Mouse (Mus musculus): ENCODE measurements around the gene Twsg1. TPM values are rescaled to one million over a fixed set of nuclear protein-coding genes. Genes with fewer than 3 reads are reported as not detected.
A peak's percentile ranks its signal among the peaks of the same experiment; 100 is the strongest.
"Not testable (repeated sequence)": the region's sequence is repeated elsewhere in the genome, so short reads cannot be mapped to it uniquely, and the experiment has no call there.

Gene Twsg1
- polyA plus RNA-seq (2014; fragmentation: Nextera tagmentation; extraction: Ambion mirVana) = 104 and 114 TPM in 2 replicates

DNA sequence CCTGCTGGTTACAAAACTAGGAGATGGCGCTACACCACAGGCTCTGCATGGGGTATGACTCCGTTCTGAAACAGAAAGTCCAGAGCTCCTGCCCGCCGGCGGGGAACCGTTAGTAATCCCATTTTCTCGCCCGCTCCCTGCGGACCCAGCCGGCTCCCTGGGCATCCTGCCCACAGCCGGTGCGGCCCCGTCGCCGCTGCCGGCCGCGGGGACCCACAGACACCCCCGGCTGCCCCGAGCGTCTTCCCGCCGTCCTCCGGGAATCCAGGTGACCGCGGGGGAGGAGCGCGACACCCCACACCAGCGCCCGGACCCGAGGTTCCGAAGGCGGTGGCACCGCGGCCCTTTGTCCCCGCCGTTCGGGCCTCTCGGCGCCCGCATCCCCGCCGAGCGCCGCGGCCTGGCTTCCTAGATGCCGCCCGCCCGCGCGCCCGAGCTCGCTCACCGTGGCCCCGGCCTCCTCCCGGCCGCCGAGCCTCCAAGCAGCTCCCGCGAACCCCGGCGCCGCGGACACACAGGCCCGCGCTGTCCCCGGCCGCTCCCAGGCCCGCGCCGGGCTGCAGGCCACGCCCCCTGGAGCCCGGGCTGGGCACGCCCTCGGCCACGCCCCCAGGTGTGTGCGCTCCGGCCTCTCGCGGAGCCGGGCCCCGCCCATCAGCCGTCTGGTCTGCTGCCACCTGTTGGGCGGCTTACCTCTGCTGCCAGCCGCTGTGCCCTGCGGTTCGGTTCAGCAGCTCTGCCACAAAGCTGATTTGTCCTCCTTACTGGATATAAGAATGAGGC is at the start of gene Twsg1:
TSS of gene Twsg1 (minus strand) at position 605 of the 783 bp plus-strand sequence.
- ATAC-seq (replicated peaks; ENCODE audit: low FRiP score, low TSS enrichment, low read depth) (peak; percentile 97), DNase-seq (ENCODE audit: low spot score) (peak; percentile 95)
- H3K4me3 ChIP-seq (ENCODE audit: low read depth, low read length) = peak within 1 kb of the TSS; percentile 84
- peak within 1 kb of the TSS; percentile 76 for H3K4me2 ChIP-seq (ENCODE audit: low read length)
- under 1% methylated on average over 72 of the region's 87 CpGs for WGBS
- H3K9ac ChIP-seq (ENCODE audit: low read length) = peak within 1 kb of the TSS; percentile 94
- H3K36me3 ChIP-seq (ENCODE audit: control insufficient read depth, insufficient read depth, low read length) = peaks cover 21% of the 10 kb centered on the region
- H3K27ac ChIP-seq (ENCODE audit: low read depth) = peak within 1 kb of the TSS; percentile 87
- H3K9me3 ChIP-seq (ENCODE audit: control insufficient read depth, low read length) = no peaks in the 10 kb centered on the region
- H3K27me3 ChIP-seq (replicated peaks; ENCODE audit: control insufficient read depth, insufficient read depth, low read length) = no peaks in the 10 kb centered on the region
- peaks cover 5% of the 10 kb centered on the region; the same call in 1 of the 2 replicates for H3K4me1 ChIP-seq (replicated peaks; ENCODE audit: control insufficient read depth, insufficient read depth, low read length)

DNA sequence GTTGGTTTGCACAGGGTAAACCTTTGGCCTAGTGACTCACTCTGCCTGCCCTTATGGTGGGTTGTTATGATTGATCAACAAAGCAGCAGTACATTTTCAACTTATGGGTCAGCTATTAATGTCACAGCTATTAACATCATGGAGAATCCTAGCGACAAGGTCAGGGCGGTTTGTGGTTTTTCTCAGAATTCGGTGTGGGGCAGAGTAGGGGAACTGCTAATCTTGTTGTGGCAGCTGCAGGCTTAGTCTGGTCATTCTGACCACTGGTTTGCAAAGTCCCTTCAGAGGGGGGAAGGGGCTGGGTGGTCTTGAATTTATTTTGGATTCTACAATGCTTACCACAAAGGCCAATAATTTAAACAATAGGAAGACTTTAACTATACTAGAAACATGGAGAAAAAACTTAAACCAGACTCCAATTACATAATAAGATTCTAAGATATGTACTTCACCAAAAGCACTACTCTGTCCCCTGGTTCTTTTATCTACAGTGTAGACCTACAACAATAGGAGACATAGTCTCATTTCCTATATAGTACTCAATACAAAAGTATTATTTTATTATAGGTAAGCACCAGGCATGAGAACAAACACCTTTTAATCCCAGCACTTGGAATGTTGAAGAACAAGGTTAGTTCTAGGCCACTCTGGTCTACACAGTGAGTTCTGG is 37.3 kb upstream of the Twsg1 start:
- WGBS = 84% methylated on average over 3 of the region's 3 CpGs
- no peak overlapping the region for H3K4me2 ChIP-seq (ENCODE audit: low read length)
- DNase-seq (ENCODE audit: low spot score) (no peak), ATAC-seq (replicated peaks; ENCODE audit: low FRiP score, low TSS enrichment, low read depth) (no peak)
- no peaks in the 10 kb centered on the region for H3K27me3 ChIP-seq (replicated peaks; ENCODE audit: control insufficient read depth, insufficient read depth, low read length)
- no peak overlapping the region for H3K4me3 ChIP-seq (ENCODE audit: low read depth, low read length)
- no peak overlapping the region for H3K27ac ChIP-seq (ENCODE audit: low read depth)
- H3K9me3 ChIP-seq (ENCODE audit: control insufficient read depth, low read length) = no peaks in the 10 kb centered on the region
- no peaks in the 10 kb centered on the region for H3K36me3 ChIP-seq (ENCODE audit: control insufficient read depth, insufficient read depth, low read length)
- no peak overlapping the region for H3K9ac ChIP-seq (ENCODE audit: low read length)
- H3K4me1 ChIP-seq (replicated peaks; ENCODE audit: control insufficient read depth, insufficient read depth, low read length) = no peaks in the 10 kb centered on the region

DNA sequence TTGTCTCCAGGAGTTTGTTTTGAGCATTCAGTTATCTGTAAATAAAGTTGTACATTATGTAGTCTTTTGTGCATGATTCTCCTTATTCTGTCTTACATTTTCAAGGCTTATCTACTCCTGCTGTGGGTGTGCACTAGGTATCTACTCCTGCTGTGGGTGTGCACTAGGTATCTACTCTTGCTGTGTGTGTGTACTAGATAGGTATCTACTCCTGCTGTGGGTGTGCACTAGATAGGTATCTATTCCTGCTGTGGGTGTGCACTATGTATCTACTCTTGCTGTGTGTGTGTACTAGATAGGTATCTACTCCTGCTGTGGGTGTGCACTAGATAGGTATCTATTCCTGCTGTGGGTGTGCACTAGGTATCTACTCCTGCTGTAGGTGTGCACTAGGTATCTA is 25.7 kb upstream of the Twsg1 start:
- H3K4me1 ChIP-seq (replicated peaks; ENCODE audit: control insufficient read depth, insufficient read depth, low read length); H3K27ac ChIP-seq (ENCODE audit: low read depth); H3K4me2 ChIP-seq (ENCODE audit: low read length); DNase-seq (ENCODE audit: low spot score); H3K4me3 ChIP-seq (ENCODE audit: low read depth, low read length); H3K9me3 ChIP-seq (ENCODE audit: control insufficient read depth, low read length); H3K9ac ChIP-seq (ENCODE audit: low read length); H3K27me3 ChIP-seq (replicated peaks; ENCODE audit: control insufficient read depth, insufficient read depth, low read length); H3K36me3 ChIP-seq (ENCODE audit: control insufficient read depth, insufficient read depth, low read length); ATAC-seq (replicated peaks; ENCODE audit: low FRiP score, low TSS enrichment, low read depth): not testable (repeated sequence)

DNA sequence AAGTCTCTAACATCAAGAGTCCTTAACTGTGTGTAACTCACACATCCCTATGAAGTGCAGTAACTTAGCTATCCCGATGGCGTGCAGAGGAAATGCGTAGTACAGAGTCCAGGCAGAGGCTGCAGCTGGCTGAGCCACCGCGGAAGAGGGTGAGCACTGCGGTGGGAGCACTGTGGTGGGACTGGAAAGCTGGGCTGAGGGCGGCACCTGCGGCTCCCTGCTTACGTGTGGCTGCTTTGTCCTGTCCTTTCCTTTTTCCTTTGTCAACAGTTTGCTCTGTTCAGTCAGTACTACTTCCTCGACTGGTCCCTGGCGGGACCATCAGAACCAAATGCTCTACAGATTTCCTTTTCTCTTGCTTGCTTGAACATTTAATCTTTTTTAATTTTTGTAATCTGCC is 16.7 kb upstream of the Twsg1 start:
- Histone ChIP-seq H3K9ac (ENCODE audit: low read length) (no peak overlapping the region), H3K4me1 (replicated peaks; ENCODE audit: control insufficient read depth, insufficient read depth, low read length) (no peaks in the 10 kb centered on the region), H3K4me2 (ENCODE audit: low read length) (no peak overlapping the region), H3K4me3 (ENCODE audit: low read depth, low read length) (no peak overlapping the region), H3K9me3 (ENCODE audit: control insufficient read depth, low read length) (no peaks in the 10 kb centered on the region), H3K36me3 (ENCODE audit: control insufficient read depth, insufficient read depth, low read length) (no peaks in the 10 kb centered on the region; the same call in 1 of the 2 replicates), H3K27me3 (replicated peaks; ENCODE audit: control insufficient read depth, insufficient read depth, low read length) (no peaks in the 10 kb centered on the region), H3K27ac (ENCODE audit: low read depth) (no peak overlapping the region)
- WGBS = 65% methylated on average over 11 of the region's 11 CpGs
- ATAC-seq (replicated peaks; ENCODE audit: low FRiP score, low TSS enrichment, low read depth) = no peak
- no peak for DNase-seq (ENCODE audit: low spot score)

DNA sequence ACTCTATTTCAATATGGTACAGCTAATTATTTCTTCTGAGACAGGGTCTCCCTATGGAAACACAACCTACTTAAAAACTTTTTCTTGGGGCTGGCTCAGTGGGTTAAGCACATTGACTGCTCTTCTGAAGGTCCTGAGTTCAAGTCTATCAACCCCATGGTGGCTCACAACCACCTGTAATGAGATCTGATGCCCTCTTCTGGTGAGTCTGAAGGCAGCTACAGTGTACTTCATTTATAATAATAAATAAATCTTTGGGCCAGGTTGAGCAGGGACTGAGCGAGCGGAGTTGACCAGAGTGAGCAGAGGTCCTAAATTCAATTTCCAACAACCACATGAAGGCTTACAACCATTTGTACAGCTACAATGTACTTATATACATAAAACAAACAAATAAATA is 11.2 kb upstream of the Twsg1 start:
- Histone ChIP-seq H3K4me1 (replicated peaks; ENCODE audit: control insufficient read depth, insufficient read depth, low read length) (no peaks in the 10 kb centered on the region), H3K27me3 (replicated peaks; ENCODE audit: control insufficient read depth, insufficient read depth, low read length) (no peaks in the 10 kb centered on the region), H3K36me3 (ENCODE audit: control insufficient read depth, insufficient read depth, low read length) (no peaks in the 10 kb centered on the region), H3K4me3 (ENCODE audit: low read depth, low read length) (no peak overlapping the region), H3K9me3 (ENCODE audit: control insufficient read depth, low read length) (no peaks in the 10 kb centered on the region), H3K27ac (ENCODE audit: low read depth) (no peak overlapping the region), H3K9ac (ENCODE audit: low read length) (no peak overlapping the region), H3K4me2 (ENCODE audit: low read length) (no peak overlapping the region)
- no peak for DNase-seq (ENCODE audit: low spot score)
- ATAC-seq (replicated peaks; ENCODE audit: low FRiP score, low TSS enrichment, low read depth) = no peak
- WGBS = 96% methylated on average over 2 of the region's 2 CpGs

DNA sequence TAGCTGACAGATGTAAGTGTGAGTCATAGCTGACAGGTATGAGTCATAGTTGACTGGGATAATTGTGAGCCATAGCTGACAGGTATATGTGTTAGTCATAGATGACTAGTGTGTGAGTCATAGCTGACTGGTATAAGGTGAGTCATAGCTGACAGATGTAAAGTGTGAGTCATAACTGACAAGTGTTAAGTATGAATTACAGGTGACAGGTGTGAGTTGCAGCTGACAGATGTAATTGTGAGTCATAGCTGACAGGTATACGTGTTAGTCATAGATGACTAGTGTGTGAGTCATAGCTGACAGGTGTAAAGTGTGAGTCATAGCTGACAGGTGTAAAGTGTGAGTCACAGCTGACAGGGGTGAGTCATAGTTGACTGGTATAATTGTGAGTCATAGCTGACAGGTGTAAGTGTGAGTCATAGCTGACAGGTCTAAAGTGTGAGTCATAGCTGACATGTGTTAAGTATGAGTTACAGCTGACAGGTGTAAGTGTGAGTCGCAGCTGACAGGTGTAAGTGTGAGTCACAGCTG is 10.6 kb upstream of the Twsg1 start:
- DNase-seq (ENCODE audit: low spot score) (no peak), ATAC-seq (replicated peaks; ENCODE audit: low FRiP score, low TSS enrichment, low read depth) (peak; percentile 53; the same call in 1 of the 2 replicates)
- Histone ChIP-seq H3K27me3 (replicated peaks; ENCODE audit: control insufficient read depth, insufficient read depth, low read length) (no peaks in the 10 kb centered on the region), H3K9ac (ENCODE audit: low read length) (no peak overlapping the region), H3K4me1 (replicated peaks; ENCODE audit: control insufficient read depth, insufficient read depth, low read length) (no peaks in the 10 kb centered on the region), H3K4me3 (ENCODE audit: low read depth, low read length) (no peak overlapping the region), H3K4me2 (ENCODE audit: low read length) (no peak overlapping the region), H3K27ac (ENCODE audit: low read depth) (no peak overlapping the region), H3K9me3 (ENCODE audit: control insufficient read depth, low read length) (no peaks in the 10 kb centered on the region), H3K36me3 (ENCODE audit: control insufficient read depth, insufficient read depth, low read length) (no peaks in the 10 kb centered on the region)
- WGBS = 86% methylated on average over 2 of the region's 2 CpGs

DNA sequence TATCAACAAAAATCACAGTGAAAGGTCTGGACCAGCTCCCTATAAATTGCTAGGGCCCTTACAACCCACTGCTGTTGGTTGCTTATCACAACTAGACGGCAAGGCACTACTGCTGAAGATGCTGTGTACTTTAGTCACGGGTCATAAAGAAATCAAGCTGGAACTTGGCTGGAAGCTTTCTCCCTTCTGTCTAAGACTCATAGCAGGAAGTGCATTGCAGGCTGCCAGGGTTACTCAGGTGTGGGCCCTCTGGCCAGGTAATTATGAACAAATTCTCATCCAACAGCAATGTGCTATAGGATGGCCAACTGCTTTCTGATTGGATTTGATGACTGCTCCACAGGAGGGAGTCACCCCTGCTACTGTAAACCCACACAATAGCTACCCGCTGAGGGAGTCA is 8.0 kb upstream of the Twsg1 start:
- WGBS = 53% methylated on average over 3 of the region's 3 CpGs
- H3K9ac ChIP-seq (ENCODE audit: low read length) = no peak overlapping the region
- H3K27ac ChIP-seq (ENCODE audit: low read depth) = no peak overlapping the region
- no peak for DNase-seq (ENCODE audit: low spot score)
- ATAC-seq (replicated peaks; ENCODE audit: low FRiP score, low TSS enrichment, low read depth) = peak; percentile 38; the same call in 1 of the 2 replicates
- no peaks in the 10 kb centered on the region for H3K4me1 ChIP-seq (replicated peaks; ENCODE audit: control insufficient read depth, insufficient read depth, low read length)
- no peak overlapping the region for H3K4me3 ChIP-seq (ENCODE audit: low read depth, low read length)
- H3K4me2 ChIP-seq (ENCODE audit: low read length) = no peak overlapping the region
- H3K27me3 ChIP-seq (replicated peaks; ENCODE audit: control insufficient read depth, insufficient read depth, low read length) = no peaks in the 10 kb centered on the region
- H3K36me3 ChIP-seq (ENCODE audit: control insufficient read depth, insufficient read depth, low read length) = no peaks in the 10 kb centered on the region
- no peaks in the 10 kb centered on the region for H3K9me3 ChIP-seq (ENCODE audit: control insufficient read depth, low read length)

DNA sequence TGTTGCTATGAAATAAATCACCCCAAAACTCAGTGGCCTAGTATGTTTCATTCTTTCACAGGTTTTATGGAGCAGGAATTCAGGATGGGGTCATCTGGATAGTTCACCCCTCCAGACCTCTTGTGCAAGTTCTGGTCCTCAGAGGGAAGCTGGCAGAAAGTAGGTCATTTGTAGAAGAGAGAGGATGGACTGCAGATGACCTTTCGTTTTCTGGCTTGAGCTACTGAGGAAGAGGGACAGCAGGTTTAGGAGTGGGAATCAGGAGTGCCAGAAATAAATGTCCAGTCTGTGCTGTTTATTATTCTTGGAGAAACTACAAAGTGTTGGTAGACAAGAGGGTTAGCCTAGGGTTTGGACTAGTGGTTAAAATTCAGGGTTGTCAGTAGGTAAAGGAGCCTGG is 7.3 kb upstream of the Twsg1 start:
- H3K9ac ChIP-seq (ENCODE audit: low read length) = no peak overlapping the region
- no peak overlapping the region for H3K27ac ChIP-seq (ENCODE audit: low read depth)
- no peaks in the 10 kb centered on the region for H3K27me3 ChIP-seq (replicated peaks; ENCODE audit: control insufficient read depth, insufficient read depth, low read length)
- no peaks in the 10 kb centered on the region for H3K4me1 ChIP-seq (replicated peaks; ENCODE audit: control insufficient read depth, insufficient read depth, low read length)
- ATAC-seq (replicated peaks; ENCODE audit: low FRiP score, low TSS enrichment, low read depth) (no peak), DNase-seq (ENCODE audit: low spot score) (no peak)
- 77% methylated on average over 1 of the region's 1 CpGs for WGBS
- no peaks in the 10 kb centered on the region for H3K36me3 ChIP-seq (ENCODE audit: control insufficient read depth, insufficient read depth, low read length)
- no peak overlapping the region for H3K4me3 ChIP-seq (ENCODE audit: low read depth, low read length)
- no peaks in the 10 kb centered on the region for H3K9me3 ChIP-seq (ENCODE audit: control insufficient read depth, low read length)
- no peak overlapping the region for H3K4me2 ChIP-seq (ENCODE audit: low read length)

All from intestine, embryonic 14.5 days (tissue).